Mouse (Mus musculus) retina, adult 2 months (tissue): ENCODE measurements around the gene Fgd2.

ENCODE experiments used
- DNase-seq: peaks from one replicate; pipeline ENCODE4 v3.0.0-alpha.2; 2012; ENCODE audit warnings: low read depth, low spot score

The Fgd2 gene

DNA sequence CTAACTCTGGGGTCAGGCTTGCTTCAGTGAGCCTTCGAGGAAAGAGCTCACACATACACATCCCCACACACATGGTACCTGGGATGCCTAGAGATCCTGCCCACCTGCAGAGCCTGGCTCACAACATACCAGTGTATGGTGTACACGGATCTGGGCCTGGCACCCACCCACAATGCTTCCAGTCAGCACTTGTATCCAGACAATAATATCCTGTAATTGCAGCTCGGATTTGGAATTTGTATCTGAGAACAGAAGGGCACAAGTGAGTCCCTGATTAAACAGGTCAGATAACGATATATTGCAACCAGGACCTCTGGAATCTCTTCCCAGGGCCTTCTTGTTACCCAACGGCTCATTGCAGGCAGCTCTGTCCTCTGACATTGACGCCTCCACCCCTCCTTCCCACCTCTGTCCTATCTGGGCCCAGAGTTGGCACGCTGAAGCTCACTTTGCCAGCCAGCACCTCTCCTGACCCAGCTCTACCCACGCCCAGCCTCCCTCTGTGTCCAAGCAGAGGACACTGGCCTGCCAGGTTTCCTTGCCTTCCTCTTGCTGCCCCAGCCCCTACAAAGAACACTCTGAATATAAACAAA, 62.3 kb downstream of the Fgd2 start:
- no peak for DNase-seq

DNA sequence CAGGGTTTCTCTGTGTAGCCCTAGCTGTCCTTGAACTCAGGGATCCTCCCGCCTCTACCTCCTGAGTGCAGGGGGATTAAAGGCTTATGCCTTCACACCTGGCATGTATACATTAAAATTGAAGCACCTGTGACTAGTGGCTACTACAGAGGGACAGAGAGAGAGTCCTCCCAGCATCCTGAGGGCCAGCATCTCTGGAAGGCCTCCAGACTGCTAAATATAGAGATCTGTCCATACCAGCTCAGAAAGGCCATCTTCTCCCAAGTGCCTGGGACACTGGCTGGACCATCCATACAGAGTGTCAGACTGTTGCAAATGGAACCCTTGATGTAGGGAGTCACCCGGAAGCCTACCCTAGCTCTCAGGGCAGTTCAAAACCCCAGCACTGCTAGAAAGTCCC, 63.3 kb downstream of the Fgd2 start:
- DNase-seq: no peak

DNA sequence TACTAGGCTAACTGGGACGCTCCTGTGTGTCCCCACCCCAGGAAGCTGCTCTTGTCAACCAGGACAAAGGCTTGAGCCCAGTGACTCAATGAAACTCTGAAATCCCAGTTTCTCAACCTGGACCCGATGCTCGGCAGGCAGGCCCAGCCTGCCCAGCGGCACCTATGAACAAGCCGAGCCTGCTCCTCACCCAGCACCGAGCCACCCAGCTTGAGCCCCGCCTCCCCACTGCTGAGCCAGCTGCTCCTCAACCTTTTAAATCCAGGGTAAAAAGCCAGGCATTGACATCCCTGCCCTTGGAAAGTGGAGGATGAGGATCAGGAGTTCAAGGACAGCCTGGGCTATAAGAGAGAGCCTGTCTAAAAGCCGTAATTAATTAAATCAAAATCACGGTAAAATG, 64.6 kb downstream of the Fgd2 start:
- DNase-seq: no peak

DNA sequence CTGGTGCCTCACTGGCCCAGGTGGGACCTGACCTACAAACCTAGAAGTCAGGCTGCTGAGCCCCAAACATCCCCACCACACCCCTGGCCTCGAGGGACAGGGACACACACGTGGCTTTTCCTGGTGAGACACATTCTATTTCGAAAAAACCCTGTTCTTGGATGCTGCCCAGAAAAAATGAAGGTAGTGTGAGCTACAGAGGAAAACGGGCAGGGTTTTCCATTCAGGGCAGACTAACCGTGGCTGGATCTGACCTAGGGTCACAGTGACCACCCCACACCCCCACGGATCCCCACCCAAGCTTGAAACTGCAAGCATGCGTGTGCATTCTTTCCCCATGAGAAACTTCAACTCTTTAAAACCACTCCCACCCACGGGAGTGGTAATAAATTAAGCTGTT, 67.5 kb downstream of the Fgd2 start:
- DNase-seq: no peak

DNA sequence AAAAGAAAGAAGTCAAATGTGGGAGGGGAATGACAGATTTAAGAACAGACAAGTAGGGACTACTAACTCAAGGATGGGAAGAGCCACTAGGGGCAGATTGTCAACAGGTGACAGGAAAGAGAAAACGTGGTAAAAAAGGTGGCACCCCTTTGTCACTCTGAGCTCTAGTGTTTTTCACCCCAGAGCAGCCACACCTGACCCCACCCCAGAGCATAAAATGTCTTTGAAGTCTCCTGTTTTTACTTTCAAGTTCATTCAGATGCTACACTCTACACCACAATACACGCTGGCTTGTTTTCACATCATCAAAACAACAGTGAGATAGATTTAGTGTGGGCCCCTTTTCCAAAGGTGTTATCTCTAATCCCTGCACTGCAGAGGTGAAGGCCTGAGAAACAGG, 68.1 kb downstream of the Fgd2 start:
- no peak for DNase-seq
